Mouse (Mus musculus): ENCODE measurements around the gene Gm11985. TPM values are rescaled to one million over a fixed set of nuclear protein-coding genes. Genes with fewer than 3 reads are reported as not detected.

The Gm11985 gene
- total and polyA plus RNA-seq, 3 experiments: not detected

GRCm38 (mm10) chr11:7158196-7158595 is 30.2 kb downstream of the Gm11985 start:
- Histone ChIP-seq H3K36me3 (replicated peaks in 1 of 2; ENCODE audit: control insufficient read depth in 1 of 2, insufficient read depth in 1 of 2, low read length in 1 of 2) (no peaks in the 10 kb centered on the region), H3K27me3 (replicated peaks) (peaks cover 67% of the 10 kb centered on the region), H3K4me1 (ENCODE audit: control insufficient read depth in 1 of 2, insufficient read depth in 2 of 2) (no peaks in the 10 kb centered on the region), H3K9me3 (replicated peaks; ENCODE audit: low read length) (no peaks in the 10 kb centered on the region), H3K9ac (ENCODE audit: insufficient read depth, low read depth) (no peak overlapping the region), H3K27ac (ENCODE audit: insufficient read depth, low read depth) (no peak overlapping the region), H3K79me2 (replicated peaks; ENCODE audit: control insufficient read depth, extremely low read depth, insufficient read depth, poor library complexity, severe bottlenecking) (no peaks in the 10 kb centered on the region), H3K4me3 (replicated peaks in 1 of 3; ENCODE audit: low read depth in 2 of 3, low read length in 2 of 3, poor library complexity in 1 of 3) (no peak overlapping the region), H3K4me2 (ENCODE audit: insufficient read depth, low read depth, poor library complexity, severe bottlenecking) (no peak overlapping the region)
- dilution Hi-C loops (cut with MboI; ENCODE audit: extremely low pct_ligation_motif_present, extremely low pct_unique_long_range_greater_than_20kb, low sequenced_read_pairs): no loop called here
- in situ Hi-C loops (cut with MboI; ENCODE audit: low pct_ligation_motif_present, low pct_unique_long_range_greater_than_20kb, low sequenced_read_pairs): loop anchor here (25.0 kb wide), 1 partner anchor 496 kb away; the partner anchor contains the start of gene Ramp3
- no peak for DNase-seq (ENCODE audit: extremely low read depth)
- TF ChIP-seq BHLHE40 (IDR thresholded peaks at IDR 0.05; ENCODE audit: low read depth, low read length) (no peak), MAFK (IDR thresholded peaks at IDR 0.05; ENCODE audit: insufficient replicate concordance, low read length) (no peak), POLR2A (IDR thresholded peaks at IDR 0.05; ENCODE audit: low read depth, low read length) (no peak), CHD2 (IDR thresholded peaks at IDR 0.05; ENCODE audit: low read length) (no peak)

- dilution Hi-C loops (cut with MboI; ENCODE audit: extremely low pct_ligation_motif_present, extremely low pct_unique_long_range_greater_than_20kb, low sequenced_read_pairs): no loop called here
- Histone ChIP-seq H3K27ac (ENCODE audit: insufficient read depth, low read depth) (no peak overlapping the region), H3K27me3 (replicated peaks) (peaks cover 75% of the 10 kb centered on the region), H3K36me3 (replicated peaks in 1 of 2; ENCODE audit: control insufficient read depth in 1 of 2, insufficient read depth in 1 of 2, low read length in 1 of 2) (no peaks in the 10 kb centered on the region), H3K4me1 (ENCODE audit: control insufficient read depth in 1 of 2, insufficient read depth in 2 of 2) (no peaks in the 10 kb centered on the region), H3K4me3 (replicated peaks in 1 of 3; ENCODE audit: low read depth in 2 of 3, low read length in 2 of 3, poor library complexity in 1 of 3) (no peak overlapping the region), H3K9me3 (replicated peaks; ENCODE audit: low read length) (peaks cover 2% of the 10 kb centered on the region), H3K79me2 (replicated peaks; ENCODE audit: control insufficient read depth, extremely low read depth, insufficient read depth, poor library complexity, severe bottlenecking) (no peaks in the 10 kb centered on the region), H3K4me2 (ENCODE audit: insufficient read depth, low read depth, poor library complexity, severe bottlenecking) (no peak overlapping the region), H3K9ac (ENCODE audit: insufficient read depth, low read depth) (no peak overlapping the region)
- TF ChIP-seq MAZ (IDR thresholded peaks at IDR 0.05; ENCODE audit: low read depth, low read length) (no peak), IRF4 (IDR thresholded peaks at IDR 0.05; ENCODE audit: low read depth, low read length) (no peak), TCF12 (IDR thresholded peaks at IDR 0.05; ENCODE audit: low read depth, low read length) (no peak), EP300 (IDR thresholded peaks at IDR 0.05; ENCODE audit: low read length) (no peak), MYC (IDR thresholded peaks at IDR 0.05; ENCODE audit: low read depth, low read length) (no peak), NELFE (IDR thresholded peaks at IDR 0.05; ENCODE audit: low read depth, low read length) (no peak), RAD21 (IDR thresholded peaks at IDR 0.05; ENCODE audit: low read depth, low read length) (no peak), ZKSCAN1 (IDR thresholded peaks at IDR 0.05; ENCODE audit: borderline replicate concordance, low read depth, low read length) (no peak), MAFK (IDR thresholded peaks at IDR 0.05; ENCODE audit: insufficient replicate concordance, low read length) (no peak), POLR2AphosphoS2 (IDR thresholded peaks at IDR 0.05; ENCODE audit: low read depth, low read length) (no peak), USF2 (conservative IDR thresholded peaks at IDR 0.05; ENCODE audit: low read depth, low read length) (no peak), ZNF384 (IDR thresholded peaks at IDR 0.05; ENCODE audit: low read depth, low read length) (no peak)
- DNase-seq (ENCODE audit: extremely low read depth): no peak
- in situ Hi-C loops (cut with MboI; ENCODE audit: low pct_ligation_motif_present, low pct_unique_long_range_greater_than_20kb, low sequenced_read_pairs): loop anchor here (25.0 kb wide), 1 partner anchor 494 kb away; the partner anchor contains the start of gene Ramp3
Measured at GRCm38 (mm10) chr11:7156427-7156826, 31.9 kb downstream of the Gm11985 start.

- no peaks in the 10 kb centered on the region for H3K4me1 ChIP-seq (ENCODE audit: control insufficient read depth in 1 of 2, insufficient read depth in 2 of 2)
- TF ChIP-seq USF2 (conservative IDR thresholded peaks at IDR 0.05; ENCODE audit: low read depth, low read length): no peak
- TF ChIP-seq POLR2AphosphoS2 (IDR thresholded peaks at IDR 0.05; ENCODE audit: low read depth, low read length): no peak
- TF ChIP-seq TBP (conservative IDR thresholded peaks at IDR 0.05; ENCODE audit: low read depth, low read length): no peak
- no peak for TF ChIP-seq POLR2A (IDR thresholded peaks at IDR 0.05; ENCODE audit: low read depth, low read length)
- TF ChIP-seq SMC3 (IDR thresholded peaks at IDR 0.05; ENCODE audit: low read depth, low read length): no peak
- no peak for TF ChIP-seq MAZ (IDR thresholded peaks at IDR 0.05; ENCODE audit: low read depth, low read length)
- H3K9me3 ChIP-seq (replicated peaks; ENCODE audit: low read length): peaks cover 2% of the 10 kb centered on the region
- peaks cover 79% of the 10 kb centered on the region for H3K27me3 ChIP-seq (replicated peaks)
- no peaks in the 10 kb centered on the region for H3K36me3 ChIP-seq (replicated peaks in 1 of 2; ENCODE audit: control insufficient read depth in 1 of 2, insufficient read depth in 1 of 2, low read length in 1 of 2)
- no peak overlapping the region for H3K27ac ChIP-seq (ENCODE audit: insufficient read depth, low read depth)
- no peak for DNase-seq (ENCODE audit: extremely low read depth)
- H3K79me2 ChIP-seq (replicated peaks; ENCODE audit: control insufficient read depth, extremely low read depth, insufficient read depth, poor library complexity, severe bottlenecking): no peaks in the 10 kb centered on the region
- H3K9ac ChIP-seq (ENCODE audit: insufficient read depth, low read depth): no peak overlapping the region
- dilution Hi-C loops (cut with MboI; ENCODE audit: extremely low pct_ligation_motif_present, extremely low pct_unique_long_range_greater_than_20kb, low sequenced_read_pairs) (no loop called here), in situ Hi-C loops (cut with MboI; ENCODE audit: low pct_ligation_motif_present, low pct_unique_long_range_greater_than_20kb, low sequenced_read_pairs) (loop anchor here (25.0 kb wide), 1 partner anchor 491 kb away; the partner anchor contains the start of gene Ramp3)
- no peak overlapping the region for H3K4me2 ChIP-seq (ENCODE audit: insufficient read depth, low read depth, poor library complexity, severe bottlenecking)
- no peak overlapping the region for H3K4me3 ChIP-seq (replicated peaks in 1 of 3; ENCODE audit: low read depth in 2 of 3, low read length in 2 of 3, poor library complexity in 1 of 3)
Measured at GRCm38 (mm10) chr11:7153081-7153480, 35.3 kb downstream of the Gm11985 start.
